Mouse (Mus musculus) midbrain, embryonic 14.5 days (tissue): Measurements from ENCODE around the gene Rasa2. TPM values are rescaled to one million over a fixed set of nuclear protein-coding genes. Genes with fewer than 3 reads are reported as not detected.

Experiments used
- ATAC-seq: fragments of 200-750 bp; cut with Nextera tagmentation; 2 replicates; pipeline ENCODE4 v1.8.0; 2017; ENCODE audit warnings: moderate number of reproducible peaks, moderate library complexity; ENCODE audit not compliant: low FRiP score, low TSS enrichment
- DNase-seq: peaks from one replicate; pipeline ENCODE4 v3.0.0-alpha.2; 2015
- H3K27ac ChIP-seq: fragments of 300-500 bp; sonication (generic); replicated peaks from 2 replicates; pipeline ENCODE4 v1.5.1; 2014; ENCODE audit warnings: mild to moderate bottlenecking, low read depth, low read length, moderate library complexity
- H3K27me3 ChIP-seq: fragments of 300-500 bp; sonication (generic); 2 replicates; pipeline ENCODE4 v1.6.1; 2014; ENCODE audit warnings: low read length, control low read depth, mixed read lengths; ENCODE audit not compliant: control insufficient read depth, insufficient read depth
- H3K36me3 ChIP-seq: fragments of 300-500 bp; sonication (generic); 2 replicates; pipeline ENCODE4 v1.6.1; 2014; ENCODE audit warnings: low read length, control low read depth; ENCODE audit not compliant: control insufficient read depth, insufficient read depth
- H3K4me1 ChIP-seq: fragments of 300-500 bp; sonication (generic); 2 replicates; pipeline ENCODE4 v1.6.1; 2014; ENCODE audit warnings: mild to moderate bottlenecking, antibody characterized with exemption, low read length, control low read depth; ENCODE audit not compliant: control insufficient read depth, insufficient read depth
- H3K4me2 ChIP-seq: fragments of 300-500 bp; sonication (generic); 2 replicates; pipeline ENCODE4 v1.6.1; 2014; ENCODE audit warnings: mild to moderate bottlenecking, low read length, moderate library complexity
- H3K4me3 ChIP-seq: fragments of 300-500 bp; sonication (generic); replicated peaks from 2 replicates; pipeline ENCODE4 v1.5.1; 2014; ENCODE audit warnings: low read depth, low read length
- H3K9ac ChIP-seq: fragments of 300-500 bp; sonication (generic); replicated peaks from 2 replicates; pipeline ENCODE4 v1.6.1; 2014; ENCODE audit warnings: mild to moderate bottlenecking, low read length, moderate library complexity
- H3K9me3 ChIP-seq: fragments of 300-500 bp; sonication (generic); 2 replicates; pipeline ENCODE4 v1.6.1; 2016; ENCODE audit warnings: low read length, control low read depth, mixed read lengths; ENCODE audit not compliant: control insufficient read depth
- WGBS: fragments of 180-500 bp; shearing (Covaris S2); extraction: QIAGEN DNeasy Blood & Tissue Kit; methylation state at CpG from one replicate; pipeline ENCODE4 v1.1.7; 2014; 5-methylcytosine and 5-hydroxymethylcytosine counted together
- polyA plus RNA-seq: library from polyadenylated mRNA; unstranded; fragments of >200 nt; fragmentation: Nextera tagmentation; extraction: Ambion mirVana; gene quantifications from 2 replicates; pipeline ENCODE4 v1.2.1, GENCODE M21; 2014

The Rasa2 gene
- polyA plus RNA-seq, 1 experiment from 2014 or later: 17.9 TPM

GRCm38 (mm10) chr9:96535431-96535830 is 96.0 kb downstream of the Rasa2 start:
- Histone ChIP-seq H3K9me3 (no peaks in the 10 kb centered on the region), H3K36me3 (no peaks in the 10 kb centered on the region), H3K9ac (no peak overlapping the region), H3K27ac (no peak overlapping the region), H3K4me3 (no peak overlapping the region), H3K4me1 (peaks cover 6% of the 10 kb centered on the region; the same call in 1 of the 2 replicates), H3K27me3 (no peaks in the 10 kb centered on the region), H3K4me2 (no peak overlapping the region)
- DNase-seq (no peak), ATAC-seq (no peak)
- 87% methylated on average over 6 of the region's 6 CpGs for WGBS

GRCm38 (mm10) chr9:96534256-96534655 is 97.2 kb downstream of the Rasa2 start:
- Histone ChIP-seq H3K9ac (no peak overlapping the region), H3K27me3 (no peaks in the 10 kb centered on the region), H3K9me3 (no peaks in the 10 kb centered on the region), H3K27ac (no peak overlapping the region), H3K4me1 (peaks cover 6% of the 10 kb centered on the region; the same call in 1 of the 2 replicates), H3K4me2 (no peak overlapping the region), H3K4me3 (no peak overlapping the region), H3K36me3 (no peaks in the 10 kb centered on the region)
- WGBS: 90% methylated on average over 4 of the region's 4 CpGs
- ATAC-seq: no peak
- no peak for DNase-seq

- DNase-seq: no peak
- Histone ChIP-seq H3K4me2 (no peak overlapping the region), H3K4me3 (no peak overlapping the region), H3K9me3 (no peaks in the 10 kb centered on the region), H3K27me3 (no peaks in the 10 kb centered on the region), H3K4me1 (peaks cover 6% of the 10 kb centered on the region; the same call in 1 of the 2 replicates), H3K36me3 (no peaks in the 10 kb centered on the region), H3K27ac (no peak overlapping the region), H3K9ac (no peak overlapping the region)
- 85% methylated on average over 6 of the region's 6 CpGs for WGBS
- no peak for ATAC-seq
Measured at GRCm38 (mm10) chr9:96533476-96533875, 97.9 kb downstream of the Rasa2 start.

- 78% methylated on average over 4 of the region's 4 CpGs for WGBS
Measured at GRCm38 (mm10) chr9:96532531-96532930, 98.9 kb downstream of the Rasa2 start.

GRCm38 (mm10) chr9:96530674-96531081 is 100.7 kb downstream of the Rasa2 start:
- H3K27ac ChIP-seq: no peak overlapping the region
- no peak overlapping the region for H3K4me3 ChIP-seq
- H3K36me3 ChIP-seq: no peaks in the 10 kb centered on the region
- WGBS: 59% methylated on average over 11 of the region's 11 CpGs
- DNase-seq: no peak
- no peak overlapping the region for H3K4me2 ChIP-seq
- ATAC-seq: no peak
- H3K9me3 ChIP-seq: no peaks in the 10 kb centered on the region
- no peak overlapping the region for H3K9ac ChIP-seq
- H3K4me1 ChIP-seq: no peaks in the 10 kb centered on the region
- H3K27me3 ChIP-seq: no peaks in the 10 kb centered on the region

More at GRCm38 (mm10) chr9:96532531-96532930, 98.9 kb downstream of the Rasa2 start:
- Histone ChIP-seq H3K27ac (no peak overlapping the region), H3K9ac (no peak overlapping the region), H3K4me3 (no peak overlapping the region), H3K9me3 (no peaks in the 10 kb centered on the region), H3K36me3 (no peaks in the 10 kb centered on the region), H3K4me2 (no peak overlapping the region), H3K4me1 (peaks cover 6% of the 10 kb centered on the region; the same call in 1 of the 2 replicates), H3K27me3 (no peaks in the 10 kb centered on the region)
- DNase-seq (no peak), ATAC-seq (no peak)

GRCm38 (mm10) chr9:96529961-96530673 is 101.3 kb downstream of the Rasa2 start:
- Histone ChIP-seq H3K36me3 (no peaks in the 10 kb centered on the region), H3K27ac (no peak overlapping the region), H3K9ac (no peak overlapping the region), H3K4me1 (no peaks in the 10 kb centered on the region), H3K9me3 (no peaks in the 10 kb centered on the region), H3K27me3 (no peaks in the 10 kb centered on the region), H3K4me3 (no peak overlapping the region), H3K4me2 (no peak overlapping the region)
- DNase-seq (no peak), ATAC-seq (no peak)
- 70% methylated on average over 10 of the region's 10 CpGs for WGBS

GRCm38 (mm10) chr9:96526011-96526410 is 105.4 kb downstream of the Rasa2 start:
- no peak overlapping the region for H3K4me2 ChIP-seq
- no peak overlapping the region for H3K9ac ChIP-seq
- no peaks in the 10 kb centered on the region for H3K4me1 ChIP-seq
- no peak overlapping the region for H3K4me3 ChIP-seq
- no peaks in the 10 kb centered on the region for H3K9me3 ChIP-seq
- 84% methylated on average over 4 of the region's 4 CpGs for WGBS
- DNase-seq: no peak
- no peak overlapping the region for H3K27ac ChIP-seq
- no peaks in the 10 kb centered on the region for H3K27me3 ChIP-seq
- no peaks in the 10 kb centered on the region for H3K36me3 ChIP-seq
- ATAC-seq: no peak

GRCm38 (mm10) chr9:96524972-96525506 is 106.4 kb downstream of the Rasa2 start, which contains the start of gene Gm28729:
Gene Gm28729 (minus strand): TSS chr9:96525264.
- DNase-seq (no peak), ATAC-seq (no peak)
- H3K9me3 ChIP-seq: no peaks in the 10 kb centered on the region
- no peaks in the 10 kb centered on the region for H3K4me1 ChIP-seq
- no peak within 1 kb of the TSS for H3K27ac ChIP-seq
- no peaks in the 10 kb centered on the region for H3K27me3 ChIP-seq
- no peaks in the 10 kb centered on the region for H3K36me3 ChIP-seq
- WGBS: 49% methylated on average over 12 of the region's 12 CpGs
- H3K9ac ChIP-seq: no peak within 1 kb of the TSS
- no peak within 1 kb of the TSS for H3K4me2 ChIP-seq
- no peak within 1 kb of the TSS for H3K4me3 ChIP-seq

- no peaks in the 10 kb centered on the region for H3K9me3 ChIP-seq
- no peak overlapping the region for H3K4me2 ChIP-seq
- no peak overlapping the region for H3K27ac ChIP-seq
- ATAC-seq (no peak), DNase-seq (no peak)
- 91% methylated on average over 5 of the region's 5 CpGs for WGBS
- H3K4me3 ChIP-seq: no peak overlapping the region
- no peaks in the 10 kb centered on the region for H3K36me3 ChIP-seq
- no peak overlapping the region for H3K9ac ChIP-seq
- H3K4me1 ChIP-seq: no peaks in the 10 kb centered on the region
- H3K27me3 ChIP-seq: no peaks in the 10 kb centered on the region
Measured at GRCm38 (mm10) chr9:96523148-96523547, 108.3 kb downstream of the Rasa2 start.
